Mouse (Mus musculus): ENCODE results near the gene Wnk1. TPM values are rescaled to one million over a fixed set of nuclear protein-coding genes. Genes with fewer than 3 reads are reported as not detected.
A peak's percentile ranks its signal among the peaks of the same experiment; 100 is the strongest.

Gene Wnk1
- polyA plus RNA-seq, 1 experiment from 2014 or later, result 53.9 TPM

DNA sequence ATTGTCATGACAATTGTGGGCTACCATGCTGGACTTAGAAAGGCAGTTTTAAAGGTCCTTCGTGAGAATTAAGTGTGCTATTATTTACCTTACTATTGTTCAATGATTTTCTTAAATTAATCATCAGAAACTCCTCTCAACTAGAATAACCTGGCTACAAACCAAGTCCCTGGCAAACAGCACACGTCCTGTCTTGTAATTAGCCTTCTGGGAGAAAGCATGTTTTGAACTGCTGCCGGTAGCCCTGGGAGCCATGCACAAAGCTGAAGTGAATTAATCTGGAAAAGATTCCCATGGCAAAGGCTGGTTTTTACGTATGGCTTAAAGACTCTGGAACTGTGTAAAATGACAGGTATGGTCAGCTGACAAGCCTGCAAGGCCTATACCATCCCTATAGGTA lies 6.9 kb upstream of the Wnk1 start:
- no peak overlapping the region for H3K27ac ChIP-seq (ENCODE audit: low read length)
- no peaks in the 10 kb centered on the region for H3K27me3 ChIP-seq (replicated peaks; ENCODE audit: control insufficient read depth, insufficient read depth, low read length)
- H3K4me3 ChIP-seq (replicated peaks; ENCODE audit: low read length), result no peak overlapping the region
- H3K9me3 ChIP-seq (ENCODE audit: control insufficient read depth, low read length), result no peaks in the 10 kb centered on the region
- H3K9ac ChIP-seq (replicated peaks; ENCODE audit: low read depth, low read length), result no peak overlapping the region
- 36% methylated on average over 4 of the region's 4 CpGs for WGBS
- H3K4me1 ChIP-seq (replicated peaks; ENCODE audit: control insufficient read depth, insufficient read depth, low read length), result no peaks in the 10 kb centered on the region
- ATAC-seq, result no peak
- no peaks in the 10 kb centered on the region for H3K36me3 ChIP-seq (ENCODE audit: control insufficient read depth, insufficient read depth)
- H3K4me2 ChIP-seq (ENCODE audit: low read length), result no peak overlapping the region

DNA sequence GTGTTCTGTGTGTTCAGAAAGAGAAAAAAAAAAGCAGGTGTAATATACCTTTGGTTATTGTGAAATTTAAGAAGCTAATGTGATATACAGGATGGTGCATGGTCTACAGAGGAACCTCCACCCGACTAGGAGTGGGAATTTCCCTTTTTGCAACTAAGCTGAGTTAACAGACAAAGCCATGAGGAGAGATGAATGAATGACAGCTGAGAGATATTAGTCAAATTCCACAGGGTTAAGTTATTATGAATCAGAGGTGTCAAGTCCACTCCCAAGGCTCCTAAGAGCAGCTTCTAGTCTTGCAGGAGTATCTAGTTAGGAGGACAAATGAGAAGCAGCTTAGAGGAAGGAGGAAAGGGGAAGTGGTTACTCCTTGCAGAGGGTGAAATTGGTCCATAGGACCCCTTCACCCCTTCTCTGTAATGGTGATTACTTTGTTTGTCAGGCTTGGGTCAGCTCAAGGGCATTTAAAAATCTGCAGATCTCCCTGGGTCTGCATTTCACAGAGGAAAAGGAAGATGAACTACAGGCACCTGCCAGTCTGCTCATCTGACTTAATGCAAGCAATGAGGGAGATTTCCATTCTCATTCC lies 4.3 kb upstream of the Wnk1 start:
- Histone ChIP-seq H3K4me1 (replicated peaks; ENCODE audit: control insufficient read depth, insufficient read depth, low read length) (peaks cover 5% of the 10 kb centered on the region; the same call in 1 of the 2 replicates), H3K36me3 (ENCODE audit: control insufficient read depth, insufficient read depth) (no peaks in the 10 kb centered on the region), H3K9ac (replicated peaks; ENCODE audit: low read depth, low read length) (no peak overlapping the region), H3K27ac (ENCODE audit: low read length) (no peak overlapping the region), H3K27me3 (replicated peaks; ENCODE audit: control insufficient read depth, insufficient read depth, low read length) (no peaks in the 10 kb centered on the region), H3K4me3 (replicated peaks; ENCODE audit: low read length) (no peak overlapping the region), H3K9me3 (ENCODE audit: control insufficient read depth, low read length) (no peaks in the 10 kb centered on the region), H3K4me2 (ENCODE audit: low read length) (no peak overlapping the region)
- 85% methylated on average over 1 of the region's 1 CpGs for WGBS
- ATAC-seq, result no peak

DNA sequence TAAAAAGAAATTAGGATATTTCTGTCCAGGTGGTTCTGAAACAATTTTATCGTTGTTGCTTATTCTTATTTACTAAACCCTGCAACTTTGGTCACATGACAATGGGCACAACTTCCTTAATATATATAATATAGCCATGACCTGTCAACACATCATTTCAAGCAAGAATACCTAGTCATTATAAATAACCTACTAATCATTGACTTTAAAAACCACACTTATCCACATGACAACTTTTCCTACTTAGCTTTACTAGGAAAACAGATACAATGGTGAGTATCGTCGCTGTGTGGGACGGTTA lies 2.0 kb upstream of the Wnk1 start:
- 91% methylated on average over 4 of the region's 4 CpGs for WGBS
- no peak for ATAC-seq
- no peak overlapping the region for H3K4me3 ChIP-seq (replicated peaks; ENCODE audit: low read length)

DNA sequence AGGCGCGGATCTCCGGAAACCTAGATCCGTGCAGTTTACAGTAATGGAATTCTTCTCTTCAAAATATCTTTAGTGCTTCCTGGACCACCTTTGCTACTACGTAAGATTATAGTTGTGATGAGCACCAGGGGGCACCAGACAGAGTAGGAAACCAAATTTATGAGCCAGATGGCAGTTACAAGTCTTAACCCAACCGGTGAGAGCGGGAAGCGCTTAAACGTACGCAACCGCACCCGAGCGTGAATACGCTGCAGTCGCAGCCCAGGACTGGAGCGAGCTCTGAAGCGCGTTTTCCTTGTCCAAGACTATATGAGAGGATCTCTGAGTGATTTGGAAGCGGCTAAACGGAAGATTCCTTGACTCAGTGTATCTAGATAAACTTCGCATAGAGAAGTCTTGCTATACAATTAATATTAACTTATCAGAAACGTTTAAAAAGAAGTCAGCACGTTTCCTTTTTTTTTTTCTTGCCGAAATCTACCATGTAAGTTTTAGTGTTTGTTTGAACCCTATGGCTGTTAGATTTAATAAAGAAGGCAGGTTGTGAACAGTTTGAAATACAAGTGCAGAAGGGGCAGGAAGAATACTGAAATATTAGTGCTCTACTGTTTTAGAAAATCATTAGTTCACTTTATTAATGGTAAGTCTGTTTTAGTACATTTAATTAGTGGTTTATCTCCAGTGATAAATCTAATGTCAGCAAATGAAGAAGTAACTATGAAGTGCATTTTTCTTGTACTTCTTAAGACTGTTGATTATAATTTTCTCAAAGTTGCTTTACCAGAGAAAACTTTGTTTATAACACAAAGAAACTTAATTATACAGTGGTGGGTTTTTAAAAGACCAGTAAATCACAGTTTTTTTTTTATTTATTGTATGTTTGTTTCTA lies 1.4 kb upstream of the Wnk1 start:
- Histone ChIP-seq H3K4me3 (replicated peaks; ENCODE audit: low read length) (peak overlapping the region; percentile 95), H3K27me3 (replicated peaks; ENCODE audit: control insufficient read depth, insufficient read depth, low read length) (no peaks in the 10 kb centered on the region), H3K36me3 (ENCODE audit: control insufficient read depth, insufficient read depth) (no peaks in the 10 kb centered on the region), H3K4me1 (replicated peaks; ENCODE audit: control insufficient read depth, insufficient read depth, low read length) (peaks cover 19% of the 10 kb centered on the region), H3K9me3 (ENCODE audit: control insufficient read depth, low read length) (no peaks in the 10 kb centered on the region), H3K9ac (replicated peaks; ENCODE audit: low read depth, low read length) (peak overlapping the region; percentile 54; the same call in 1 of the 2 replicates), H3K27ac (ENCODE audit: low read length) (peak overlapping the region; percentile 82; the same call in 1 of the 2 replicates), H3K4me2 (ENCODE audit: low read length) (peak overlapping the region; percentile 98)
- peak; percentile 13 for ATAC-seq
- 2% methylated on average over 24 of the region's 24 CpGs for WGBS

More for the DNA sequence above, 2.0 kb upstream of the Wnk1 start:
- Histone ChIP-seq H3K4me1 (replicated peaks; ENCODE audit: control insufficient read depth, insufficient read depth, low read length) (peaks cover 18% of the 10 kb centered on the region), H3K36me3 (ENCODE audit: control insufficient read depth, insufficient read depth) (no peaks in the 10 kb centered on the region), H3K9me3 (ENCODE audit: control insufficient read depth, low read length) (no peaks in the 10 kb centered on the region), H3K27me3 (replicated peaks; ENCODE audit: control insufficient read depth, insufficient read depth, low read length) (no peaks in the 10 kb centered on the region), H3K27ac (ENCODE audit: low read length) (no peak overlapping the region), H3K4me2 (ENCODE audit: low read length) (no peak overlapping the region), H3K9ac (replicated peaks; ENCODE audit: low read depth, low read length) (no peak overlapping the region)

DNA sequence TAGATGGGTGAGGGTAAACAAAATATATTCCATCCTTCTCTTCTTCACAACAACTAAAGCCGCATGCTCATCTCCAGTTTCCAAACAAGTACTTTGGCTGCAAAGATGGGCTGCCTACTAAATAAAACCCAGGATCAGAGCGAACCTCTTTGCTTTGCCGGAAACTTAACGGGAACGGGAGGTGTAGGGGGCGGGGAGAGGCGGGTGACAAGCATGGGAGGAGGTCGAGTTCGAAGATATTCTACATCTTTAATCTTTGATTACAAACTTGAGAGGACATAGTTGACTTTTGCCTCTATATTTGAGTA lies 738 bp upstream of the Wnk1 start:
- Histone ChIP-seq H3K36me3 (ENCODE audit: control insufficient read depth, insufficient read depth) (no peaks in the 10 kb centered on the region), H3K27me3 (replicated peaks; ENCODE audit: control insufficient read depth, insufficient read depth, low read length) (no peaks in the 10 kb centered on the region), H3K27ac (ENCODE audit: low read length) (peak overlapping the region; percentile 82), H3K4me1 (replicated peaks; ENCODE audit: control insufficient read depth, insufficient read depth, low read length) (peaks cover 20% of the 10 kb centered on the region), H3K4me3 (replicated peaks; ENCODE audit: low read length) (peak overlapping the region; percentile 95), H3K9me3 (ENCODE audit: control insufficient read depth, low read length) (no peaks in the 10 kb centered on the region), H3K9ac (replicated peaks; ENCODE audit: low read depth, low read length) (peak overlapping the region; percentile 54), H3K4me2 (ENCODE audit: low read length) (peak overlapping the region; percentile 98)
- 0 out of 2 replicates have a peak, but pooled peaks have one; percentile 0 for ATAC-seq
- under 1% methylated on average over 9 of the region's 9 CpGs for WGBS

DNA sequence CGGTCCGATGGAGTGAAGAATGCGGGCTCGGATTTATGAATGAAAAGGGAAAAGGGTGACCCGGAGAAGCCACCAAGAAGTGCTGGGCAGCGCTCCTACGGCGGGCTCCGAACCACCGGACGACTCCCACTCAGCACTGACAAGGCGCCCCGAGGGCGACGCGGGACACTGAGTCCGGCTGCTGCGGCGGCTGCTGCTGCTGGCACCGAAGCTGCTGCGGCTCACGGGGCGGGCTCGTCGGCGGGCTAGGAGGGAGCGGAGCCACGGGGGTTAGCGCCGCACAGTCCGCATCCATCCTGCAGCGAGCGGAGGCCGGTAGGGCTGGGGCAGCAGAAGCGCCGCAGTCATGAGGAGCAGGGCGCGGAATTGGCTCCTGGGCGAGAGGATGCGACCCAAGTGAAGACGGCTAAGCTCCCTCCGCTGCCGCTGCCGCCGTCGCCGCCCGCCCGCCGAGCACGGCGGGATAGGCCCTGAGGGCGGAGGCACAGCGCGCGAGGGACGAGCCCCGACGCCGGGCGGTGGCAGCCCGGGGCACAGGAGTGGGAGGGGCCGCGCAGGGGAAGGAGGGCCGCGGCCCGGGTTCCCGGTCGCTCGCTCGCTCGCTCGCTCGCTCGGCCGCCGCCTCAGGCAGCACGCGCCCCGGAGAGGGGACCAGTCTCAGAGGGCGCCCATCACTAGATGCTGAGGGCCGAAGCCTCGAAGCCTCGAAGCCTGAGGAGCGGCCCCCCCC lies 671 bp downstream of the Wnk1 start:
- Histone ChIP-seq H3K36me3 (ENCODE audit: control insufficient read depth, insufficient read depth) (no peaks in the 10 kb centered on the region), H3K4me2 (ENCODE audit: low read length) (peak overlapping the region; percentile 83), H3K4me1 (replicated peaks; ENCODE audit: control insufficient read depth, insufficient read depth, low read length) (peaks cover 20% of the 10 kb centered on the region), H3K9ac (replicated peaks; ENCODE audit: low read depth, low read length) (peak overlapping the region; percentile 66), H3K27ac (ENCODE audit: low read length) (peak overlapping the region; percentile 98), H3K27me3 (replicated peaks; ENCODE audit: control insufficient read depth, insufficient read depth, low read length) (no peaks in the 10 kb centered on the region), H3K4me3 (replicated peaks; ENCODE audit: low read length) (peak overlapping the region; percentile 95), H3K9me3 (ENCODE audit: control insufficient read depth, low read length) (no peaks in the 10 kb centered on the region)
- WGBS, result under 1% methylated on average over 78 of the region's 85 CpGs
- ATAC-seq, result peak; percentile 62

DNA sequence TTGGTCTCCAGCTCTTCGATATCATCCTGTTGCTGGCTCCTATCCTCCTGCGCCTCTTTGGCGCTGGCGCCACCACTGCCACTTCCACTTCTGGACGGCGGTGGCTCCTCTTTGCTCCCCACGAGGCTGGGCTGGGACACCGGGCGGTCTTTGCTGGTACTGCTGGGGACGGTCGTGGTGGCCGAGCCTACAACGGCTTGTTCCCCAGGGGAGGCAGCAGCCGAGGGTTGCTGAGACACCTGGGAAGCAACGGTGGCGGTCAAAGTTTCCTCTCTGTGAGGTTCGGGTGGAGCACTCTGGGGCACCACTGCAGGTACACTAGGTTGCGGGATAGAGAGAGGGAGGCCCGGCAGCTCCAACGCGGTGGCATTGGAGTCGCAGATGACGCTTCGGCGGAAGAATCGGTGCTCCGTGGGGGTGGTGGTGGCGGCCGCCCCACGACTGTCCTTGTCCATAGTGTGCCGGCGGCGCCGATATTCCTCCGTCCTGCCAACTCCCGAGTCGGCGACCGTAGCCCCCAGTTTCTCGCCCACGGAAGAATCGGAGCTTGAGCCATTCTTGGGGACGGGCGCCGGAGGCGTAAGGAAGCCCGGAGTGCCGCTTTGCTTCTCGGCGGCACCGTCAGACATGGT lies 1.4 kb downstream of the Wnk1 start:
- H3K9ac ChIP-seq (replicated peaks; ENCODE audit: low read depth, low read length), result peak overlapping the region; percentile 66
- ATAC-seq, result no peak
- H3K4me3 ChIP-seq (replicated peaks; ENCODE audit: low read length), result peak overlapping the region; percentile 95
- H3K4me2 ChIP-seq (ENCODE audit: low read length), result peak overlapping the region; percentile 83
- H3K27ac ChIP-seq (ENCODE audit: low read length), result peak overlapping the region; percentile 98
- peaks cover 20% of the 10 kb centered on the region for H3K4me1 ChIP-seq (replicated peaks; ENCODE audit: control insufficient read depth, insufficient read depth, low read length)
- H3K9me3 ChIP-seq (ENCODE audit: control insufficient read depth, low read length), result no peaks in the 10 kb centered on the region
- under 1% methylated on average over 51 of the region's 51 CpGs for WGBS
- H3K36me3 ChIP-seq (ENCODE audit: control insufficient read depth, insufficient read depth), result no peaks in the 10 kb centered on the region
- no peaks in the 10 kb centered on the region for H3K27me3 ChIP-seq (replicated peaks; ENCODE audit: control insufficient read depth, insufficient read depth, low read length)

DNA sequence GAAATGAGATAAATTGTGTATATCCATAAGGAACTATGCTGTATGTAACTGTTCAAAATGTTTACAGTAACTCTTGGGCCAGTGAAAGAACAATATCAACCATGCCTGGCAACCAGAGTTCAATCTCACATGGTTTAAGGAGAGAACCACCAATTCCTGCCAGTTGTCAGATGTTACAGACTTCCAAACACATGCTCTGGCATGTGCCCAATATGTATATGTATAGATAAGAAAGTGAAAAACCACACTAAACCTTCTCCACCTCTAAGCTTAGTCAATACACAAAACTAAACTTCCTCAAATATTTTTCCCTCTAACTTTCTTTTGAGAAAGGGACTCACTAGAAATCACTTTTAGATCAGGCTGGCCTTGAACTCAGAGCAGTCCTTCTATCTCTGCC lies 13.9 kb downstream of the Wnk1 start:
- Histone ChIP-seq H3K4me2 (ENCODE audit: low read length) (no peak overlapping the region), H3K36me3 (ENCODE audit: control insufficient read depth, insufficient read depth) (0 out of 2 replicates have a peak, but pooled peaks cover 3% of the 10 kb centered on the region), H3K9me3 (ENCODE audit: control insufficient read depth, low read length) (no peaks in the 10 kb centered on the region), H3K9ac (replicated peaks; ENCODE audit: low read depth, low read length) (no peak overlapping the region), H3K4me1 (replicated peaks; ENCODE audit: control insufficient read depth, insufficient read depth, low read length) (no peaks in the 10 kb centered on the region), H3K27me3 (replicated peaks; ENCODE audit: control insufficient read depth, insufficient read depth, low read length) (no peaks in the 10 kb centered on the region), H3K4me3 (replicated peaks; ENCODE audit: low read length) (no peak overlapping the region), H3K27ac (ENCODE audit: low read length) (no peak overlapping the region)
- no peak for ATAC-seq

DNA sequence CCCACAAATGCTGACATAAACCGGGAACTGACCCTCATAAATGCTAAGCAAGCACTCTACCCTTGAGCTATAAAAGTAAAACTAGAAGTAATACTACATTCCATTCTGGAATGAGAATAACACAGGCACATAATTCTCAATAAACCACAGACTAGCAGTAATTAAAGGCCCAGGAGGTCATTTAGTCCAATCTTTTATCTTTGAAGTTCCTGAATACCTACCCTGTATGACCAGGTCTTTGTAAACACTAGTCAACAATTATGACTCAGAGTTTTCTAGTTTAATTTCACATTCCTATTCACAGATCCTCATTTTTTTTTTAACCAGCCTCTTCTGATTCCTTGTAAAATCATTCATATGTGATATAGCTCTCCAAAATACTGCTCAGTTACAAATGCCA lies 14.7 kb downstream of the Wnk1 start:
- Histone ChIP-seq H3K9ac (replicated peaks; ENCODE audit: low read depth, low read length) (no peak overlapping the region), H3K36me3 (ENCODE audit: control insufficient read depth, insufficient read depth) (0 out of 2 replicates have a peak, but pooled peaks cover under 1% of the 10 kb centered on the region), H3K9me3 (ENCODE audit: control insufficient read depth, low read length) (no peaks in the 10 kb centered on the region), H3K4me1 (replicated peaks; ENCODE audit: control insufficient read depth, insufficient read depth, low read length) (no peaks in the 10 kb centered on the region), H3K4me3 (replicated peaks; ENCODE audit: low read length) (no peak overlapping the region), H3K27me3 (replicated peaks; ENCODE audit: control insufficient read depth, insufficient read depth, low read length) (no peaks in the 10 kb centered on the region), H3K27ac (ENCODE audit: low read length) (no peak overlapping the region), H3K4me2 (ENCODE audit: low read length) (no peak overlapping the region)
- no peak for ATAC-seq
- 80% methylated on average over 1 of the region's 1 CpGs for WGBS
